Mouse (Mus musculus) embryonic facial prominence, embryonic 10.5 days (tissue): Measurements from ENCODE around the gene Ttc21a. TPM values are rescaled to one million over a fixed set of nuclear protein-coding genes. Genes with fewer than 3 reads are reported as not detected.

ENCODE experiments used
- DNase-seq: peaks from one replicate; pipeline ENCODE4 v3.0.0-alpha.2; 2017; ENCODE audit warnings: low spot score
- H3K27ac ChIP-seq: fragments of 300-500 bp; sonication (generic); replicated peaks from 2 replicates; pipeline ENCODE4 v1.5.1; 2016; ENCODE audit warnings: mild to moderate bottlenecking
- H3K27me3 ChIP-seq: fragments of 300-500 bp; sonication (generic); replicated peaks from 2 replicates; pipeline ENCODE4 v1.6.1; 2016; ENCODE audit warnings: low read depth, mild to moderate bottlenecking; ENCODE audit not compliant: poor library complexity, severe bottlenecking
- H3K36me3 ChIP-seq: fragments of 300-500 bp; sonication (generic); replicated peaks from 2 replicates; pipeline ENCODE4 v1.6.1; 2016; ENCODE audit warnings: mild to moderate bottlenecking, moderate library complexity
- H3K4me1 ChIP-seq: fragments of 300-500 bp; sonication (generic); 2 replicates; pipeline ENCODE4 v1.6.1; 2016
- H3K4me3 ChIP-seq: fragments of 300-500 bp; sonication (generic); 2 replicates; pipeline ENCODE4 v1.5.1; 2016; ENCODE audit warnings: mild to moderate bottlenecking, moderate library complexity
- H3K9me3 ChIP-seq: fragments of 300-500 bp; sonication (generic); 2 replicates; pipeline ENCODE4 v1.6.1; 2016; ENCODE audit warnings: mild to moderate bottlenecking
- WGBS: fragments of 180-500 bp; shearing (Covaris S2); methylation state at CpG from one replicate; pipeline ENCODE4 v1.1.7; 2016; 5-methylcytosine and 5-hydroxymethylcytosine counted together
- polyA plus RNA-seq: library from polyadenylated mRNA; unstranded; fragments of >200 nt; fragmentation: Nextera tagmentation; extraction: Ambion mirVana; gene quantifications from 2 replicates; pipeline ENCODE4 v1.2.1, GENCODE M21; 2016

Gene Ttc21a
- polyA plus RNA-seq, 1 experiment from 2014 or later, result 0.47 TPM

GRCm38 (mm10) chr9:119993092-119993844 is 55.9 kb downstream of the Ttc21a start:
- Histone ChIP-seq H3K9me3 (no peaks in the 10 kb centered on the region), H3K4me1 (no peaks in the 10 kb centered on the region), H3K36me3 (no peaks in the 10 kb centered on the region), H3K27me3 (no peaks in the 10 kb centered on the region), H3K4me3 (no peak overlapping the region), H3K27ac (no peak overlapping the region)
- no peak for DNase-seq
- WGBS, result 81% methylated on average over 10 of the region's 10 CpGs

GRCm38 (mm10) chr9:119994207-119994606 is 56.8 kb downstream of the Ttc21a start:
- Histone ChIP-seq H3K36me3 (no peaks in the 10 kb centered on the region), H3K4me1 (no peaks in the 10 kb centered on the region), H3K4me3 (no peak overlapping the region), H3K9me3 (no peaks in the 10 kb centered on the region), H3K27me3 (no peaks in the 10 kb centered on the region), H3K27ac (no peak overlapping the region)
- DNase-seq, result no peak
- 75% methylated on average over 7 of the region's 7 CpGs for WGBS

GRCm38 (mm10) chr9:119996080-119996479 is 58.7 kb downstream of the Ttc21a start:
- no peak for DNase-seq
- Histone ChIP-seq H3K9me3 (no peaks in the 10 kb centered on the region), H3K36me3 (no peaks in the 10 kb centered on the region), H3K27me3 (0 out of 2 replicates have a peak, but pooled peaks cover 3% of the 10 kb centered on the region), H3K27ac (no peak overlapping the region), H3K4me3 (no peak overlapping the region), H3K4me1 (no peaks in the 10 kb centered on the region)
- WGBS, result 81% methylated on average over 4 of the region's 4 CpGs

GRCm38 (mm10) chr9:119998776-119999175 is 61.4 kb downstream of the Ttc21a start:
- no peaks in the 10 kb centered on the region for H3K9me3 ChIP-seq
- H3K27ac ChIP-seq, result no peak overlapping the region
- H3K36me3 ChIP-seq, result no peaks in the 10 kb centered on the region
- 83% methylated on average over 1 of the region's 1 CpGs for WGBS
- H3K4me1 ChIP-seq, result peaks cover 13% of the 10 kb centered on the region
- 0 out of 2 replicates have a peak, but pooled peaks cover 3% of the 10 kb centered on the region for H3K27me3 ChIP-seq
- no peak for DNase-seq
- H3K4me3 ChIP-seq, result no peak overlapping the region

GRCm38 (mm10) chr9:119999636-120000035 is 62.2 kb downstream of the Ttc21a start:
- Histone ChIP-seq H3K36me3 (no peaks in the 10 kb centered on the region), H3K27ac (no peak overlapping the region), H3K4me1 (peaks cover 13% of the 10 kb centered on the region), H3K27me3 (0 out of 2 replicates have a peak, but pooled peaks cover 3% of the 10 kb centered on the region), H3K9me3 (no peaks in the 10 kb centered on the region), H3K4me3 (no peak overlapping the region)
- no peak for DNase-seq
- WGBS, result 75% methylated on average over 6 of the region's 6 CpGs

- peaks cover 14% of the 10 kb centered on the region for H3K4me1 ChIP-seq
- no peak overlapping the region for H3K27ac ChIP-seq
- no peak for DNase-seq
- H3K4me3 ChIP-seq, result no peak overlapping the region
- WGBS, result 76% methylated on average over 5 of the region's 5 CpGs
- H3K36me3 ChIP-seq, result no peaks in the 10 kb centered on the region
- 0 out of 2 replicates have a peak, but pooled peaks cover 3% of the 10 kb centered on the region for H3K27me3 ChIP-seq
- H3K9me3 ChIP-seq, result no peaks in the 10 kb centered on the region
Measured at GRCm38 (mm10) chr9:120000761-120001160, 63.4 kb downstream of the Ttc21a start.

- peak overlapping the region; percentile 82 for H3K27ac ChIP-seq
- WGBS, result 10% methylated on average over 31 of the region's 31 CpGs
- H3K36me3 ChIP-seq, result no peaks in the 10 kb centered on the region
- H3K27me3 ChIP-seq, result 0 out of 2 replicates have a peak, but pooled peaks cover 3% of the 10 kb centered on the region
- peaks cover 17% of the 10 kb centered on the region for H3K4me1 ChIP-seq
- peak; percentile 91 for DNase-seq
- H3K9me3 ChIP-seq, result no peaks in the 10 kb centered on the region
- H3K4me3 ChIP-seq, result peak overlapping the region; percentile 56
Measured at GRCm38 (mm10) chr9:120001945-120002725, 64.7 kb downstream of the Ttc21a start.

- WGBS, result 83% methylated on average over 5 of the region's 5 CpGs
- H3K9me3 ChIP-seq, result 0 out of 2 replicates have a peak, but pooled peaks cover 3% of the 10 kb centered on the region
- H3K4me3 ChIP-seq, result no peak overlapping the region
- H3K27me3 ChIP-seq, result 0 out of 2 replicates have a peak, but pooled peaks cover 3% of the 10 kb centered on the region
- no peak for DNase-seq
- no peaks in the 10 kb centered on the region for H3K36me3 ChIP-seq
- H3K27ac ChIP-seq, result peak overlapping the region; percentile 30; the same call in 1 of the 2 replicates
- peaks cover 17% of the 10 kb centered on the region for H3K4me1 ChIP-seq
Measured at GRCm38 (mm10) chr9:120002893-120003292, 65.5 kb downstream of the Ttc21a start.

GRCm38 (mm10) chr9:120005936-120006335 is 68.5 kb downstream of the Ttc21a start:
- no peak overlapping the region for H3K27ac ChIP-seq
- 0 out of 2 replicates have a peak, but pooled peaks cover 8% of the 10 kb centered on the region for H3K27me3 ChIP-seq
- no peaks in the 10 kb centered on the region for H3K36me3 ChIP-seq
- no peak overlapping the region for H3K4me3 ChIP-seq
- peaks cover 22% of the 10 kb centered on the region for H3K4me1 ChIP-seq
- 0 out of 2 replicates have a peak, but pooled peaks cover 5% of the 10 kb centered on the region for H3K9me3 ChIP-seq
- WGBS, result 71% methylated on average over 3 of the region's 3 CpGs
- DNase-seq, result no peak

- 0 out of 2 replicates have a peak, but pooled peaks cover 5% of the 10 kb centered on the region for H3K9me3 ChIP-seq
- DNase-seq, result no peak
- no peak overlapping the region for H3K4me3 ChIP-seq
- WGBS, result 86% methylated on average over 1 of the region's 1 CpGs
- H3K4me1 ChIP-seq, result peaks cover 20% of the 10 kb centered on the region
- no peak overlapping the region for H3K27ac ChIP-seq
- H3K36me3 ChIP-seq, result no peaks in the 10 kb centered on the region
- H3K27me3 ChIP-seq, result peaks cover 15% of the 10 kb centered on the region
Measured at GRCm38 (mm10) chr9:120007833-120008232, 70.4 kb downstream of the Ttc21a start.

- no peaks in the 10 kb centered on the region for H3K36me3 ChIP-seq
- no peak for DNase-seq
- H3K4me1 ChIP-seq, result peaks cover 27% of the 10 kb centered on the region
- WGBS, result 82% methylated on average over 7 of the region's 7 CpGs
- 0 out of 2 replicates have a peak, but pooled peaks cover 5% of the 10 kb centered on the region for H3K9me3 ChIP-seq
- no peak overlapping the region for H3K27ac ChIP-seq
- peaks cover 20% of the 10 kb centered on the region for H3K27me3 ChIP-seq
- H3K4me3 ChIP-seq, result no peak overlapping the region
Measured at GRCm38 (mm10) chr9:120009226-120009841, 71.9 kb downstream of the Ttc21a start.

- WGBS, result 98% methylated on average over 3 of the region's 3 CpGs
- Histone ChIP-seq H3K4me3 (no peak overlapping the region), H3K27ac (no peak overlapping the region), H3K9me3 (0 out of 2 replicates have a peak, but pooled peaks cover 5% of the 10 kb centered on the region), H3K27me3 (peaks cover 20% of the 10 kb centered on the region), H3K4me1 (peaks cover 31% of the 10 kb centered on the region), H3K36me3 (no peaks in the 10 kb centered on the region)
- DNase-seq, result no peak
Measured at GRCm38 (mm10) chr9:120009871-120010270, 72.5 kb downstream of the Ttc21a start.
